Mouse (Mus musculus) spleen, adult 2 months (tissue): ENCODE measurements around the gene Mis12.

Experiments
- CTCF ChIP-seq: fragments of 200-500 bp; IDR thresholded peaks from 2 replicates; pipeline ENCODE4 v1.5.1; 2011; ENCODE audit warnings: mild to moderate bottlenecking, inconsistent platforms; ENCODE audit not compliant: insufficient read depth, insufficient read length, insufficient replicate concordance; ENCODE audit errors: extremely low read depth
- POLR2A ChIP-seq: fragments of 200-500 bp; IDR thresholded peaks from 2 replicates; pipeline ENCODE4 v1.6.1; 2011; ENCODE audit warnings: low read depth, low read length, inconsistent platforms

GRCm38 (mm10) chr11:70977293-70977692 lies 42.1 kb upstream of the Mis12 start:
- TF ChIP-seq POLR2A (no peak), CTCF (no peak)
